Mouse (Mus musculus) right cerebral cortex, adult 2 months (tissue): Measurements from ENCODE around the gene Fam234b.

Experiments
- DNase-seq, 2 experiments: peaks; one replicate each; pipeline ENCODE4 v3.0.0; 2021 to 2022; ENCODE audit warnings: low spot score in 2 of 2

Fam234b gene

DNA sequence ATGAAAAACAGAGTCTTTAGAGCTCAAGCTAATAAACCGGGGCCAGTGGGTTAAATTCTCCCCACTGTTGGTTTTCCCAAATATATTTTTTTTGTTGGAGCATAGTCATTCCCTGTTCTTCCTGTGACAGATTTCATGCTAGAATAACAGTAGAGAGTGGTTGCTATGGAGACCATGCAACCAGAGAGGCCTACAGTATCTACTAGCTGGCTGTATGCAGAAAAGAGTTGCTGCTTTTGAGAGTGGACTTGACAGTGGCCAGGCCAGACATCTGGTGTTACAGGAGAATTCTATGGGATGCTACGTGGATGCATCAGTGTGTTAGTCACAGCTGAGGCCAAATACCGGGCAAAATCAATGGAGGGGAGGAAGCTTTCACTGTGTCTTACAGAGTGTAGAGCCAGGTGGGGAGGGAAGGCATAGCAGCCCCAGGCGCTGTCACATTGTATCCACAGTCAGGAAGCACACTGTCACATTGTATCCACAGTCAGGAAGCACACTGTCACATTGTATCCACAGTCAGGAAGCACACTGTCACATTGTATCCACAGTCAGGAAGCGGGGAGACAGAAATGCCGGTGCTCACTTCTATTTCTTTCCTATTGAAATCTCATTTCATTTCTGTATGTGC, 26.1 kb downstream of the Fam234b start:
- no peak for DNase-seq

DNA sequence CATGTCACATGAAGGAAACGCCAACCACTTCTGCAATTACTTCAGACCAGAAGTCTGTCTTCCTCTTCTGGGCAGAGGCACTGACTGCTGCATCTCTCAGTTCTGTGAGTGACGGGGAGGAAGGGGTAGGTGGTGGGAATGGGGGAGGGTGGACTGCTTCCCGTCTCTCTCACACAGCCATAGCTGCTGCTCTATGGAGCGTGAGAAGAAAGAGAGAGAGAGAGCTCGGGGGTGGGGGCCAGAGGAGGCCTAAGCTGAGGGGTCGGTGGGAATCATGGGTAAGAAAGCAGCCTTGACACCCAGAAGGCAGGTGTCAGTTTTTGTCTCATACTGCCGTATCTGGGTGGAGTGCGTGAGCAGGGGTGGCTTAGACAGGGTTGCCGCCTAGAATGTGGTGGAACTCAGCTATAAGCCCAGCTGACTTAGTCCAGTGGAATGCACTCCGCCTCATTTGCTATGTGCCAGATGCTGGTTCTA, 30.7 kb downstream of the Fam234b start:
- DNase-seq, result no peak

DNA sequence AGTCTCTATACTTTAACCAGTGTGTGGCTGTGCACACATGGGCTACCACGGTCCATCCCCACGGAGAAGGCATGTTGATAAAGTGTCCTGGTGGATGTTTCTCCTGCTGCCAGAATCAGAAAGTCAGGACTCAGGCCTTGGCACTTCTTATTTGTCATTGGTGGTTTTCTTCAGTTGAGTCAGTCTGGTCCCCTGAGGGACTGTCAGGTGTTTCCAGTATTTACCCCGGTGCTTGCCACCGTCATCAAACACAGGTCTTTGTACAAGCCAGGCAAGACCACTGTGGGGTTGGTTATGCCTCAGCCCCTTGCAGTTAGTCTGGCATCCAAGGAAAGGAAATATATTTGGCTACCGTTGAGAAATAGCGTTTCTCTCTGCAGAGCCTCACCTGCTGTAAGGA, 32.8 kb downstream of the Fam234b start:
- no peak for DNase-seq

DNA sequence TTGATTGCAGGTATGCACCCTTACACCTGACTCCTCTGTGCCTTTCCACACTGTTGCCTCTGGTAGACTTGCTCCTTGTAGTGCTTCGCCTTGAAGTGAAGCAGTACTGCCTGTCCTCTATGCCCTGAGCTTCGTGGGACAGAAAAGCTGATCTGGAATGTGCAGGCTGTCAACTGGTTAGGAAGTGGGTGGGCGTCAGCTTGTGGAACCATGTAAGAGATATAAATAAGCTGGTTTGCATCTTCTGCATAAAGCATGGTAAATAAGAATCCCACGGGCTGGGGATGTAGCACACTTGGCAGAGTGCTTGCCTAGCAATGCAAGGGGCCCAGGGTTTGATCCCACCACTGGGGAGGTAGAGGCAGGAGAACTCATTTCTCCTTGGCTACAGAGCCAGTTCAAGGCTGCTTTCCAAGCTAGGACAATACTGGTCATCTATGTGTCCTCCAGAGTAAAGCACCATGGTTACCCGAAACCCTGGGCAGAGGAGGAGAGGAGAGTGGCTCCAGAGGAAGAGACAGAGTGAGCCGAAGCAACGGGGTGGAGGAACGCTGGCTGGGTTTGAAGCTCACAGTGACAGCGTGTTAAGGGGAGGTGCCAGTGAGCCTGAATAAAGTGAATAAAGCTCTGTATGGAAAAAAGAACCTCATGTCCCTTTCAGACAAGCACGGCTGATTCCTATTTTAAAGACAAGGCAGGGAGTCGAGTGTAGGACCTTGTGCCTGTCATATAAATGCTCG, 34.8 kb downstream of the Fam234b start:
- DNase-seq, result peak; percentile 61 to 66

DNA sequence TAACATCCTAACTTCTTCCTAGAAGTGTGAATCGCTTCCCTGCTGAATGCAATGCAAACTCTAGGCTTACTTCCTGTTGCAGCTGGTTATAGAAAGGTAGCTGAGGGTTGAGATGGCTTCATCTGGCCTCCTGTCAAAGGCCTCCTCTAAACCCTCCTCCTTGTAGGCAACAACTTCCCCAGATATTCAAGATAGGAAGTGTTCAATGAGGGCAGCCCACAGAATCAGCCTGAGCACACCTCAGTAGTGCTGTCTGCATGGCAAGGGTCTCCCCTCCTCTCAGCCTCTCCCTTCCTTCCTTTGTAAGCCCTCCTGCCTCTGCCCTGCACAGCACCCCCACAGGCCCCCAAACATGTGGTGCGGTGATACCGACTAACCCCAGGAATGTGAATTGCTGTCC, 38.0 kb downstream of the Fam234b start:
- no peak for DNase-seq

DNA sequence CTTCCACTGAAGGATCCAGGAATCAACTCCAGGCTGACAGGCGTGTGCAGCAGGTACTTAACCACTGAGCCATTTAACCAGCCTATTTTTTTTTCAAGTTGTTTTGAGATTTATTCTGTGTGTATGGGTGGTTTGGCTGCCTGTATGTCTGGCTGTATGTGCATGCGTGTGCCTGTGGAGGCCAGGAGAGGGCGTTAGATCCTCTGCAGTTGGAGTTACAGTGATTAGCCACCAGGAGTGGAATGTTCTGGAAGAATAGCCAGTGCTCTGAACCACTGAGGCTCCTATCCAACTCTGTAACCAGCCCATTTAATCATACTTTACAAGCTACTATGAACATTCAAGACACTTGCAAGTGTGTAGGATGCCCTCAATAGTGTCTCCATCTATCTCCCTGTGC, 38.8 kb downstream of the Fam234b start:
- DNase-seq, result no peak

DNA sequence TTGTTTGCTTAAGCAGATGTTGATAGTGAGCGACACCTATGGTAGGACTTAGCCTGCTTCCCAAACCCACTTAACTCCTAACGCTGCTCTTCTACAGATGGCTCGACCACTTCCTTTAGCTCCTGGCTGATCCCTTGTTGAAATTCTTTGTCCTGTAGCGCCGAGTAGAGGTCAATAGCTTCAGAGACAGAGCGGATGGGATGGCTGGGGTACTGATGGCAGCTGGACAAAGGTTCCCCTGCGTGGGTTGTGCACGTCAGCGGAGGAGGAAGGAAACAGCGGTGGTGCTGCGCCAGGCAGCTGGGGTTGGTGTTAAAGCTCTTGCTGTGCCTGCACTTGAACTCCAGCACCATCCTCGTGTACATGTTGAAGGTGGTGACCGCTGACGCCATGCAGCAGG, 39.5 kb downstream of the Fam234b start:
- no peak for DNase-seq

DNA sequence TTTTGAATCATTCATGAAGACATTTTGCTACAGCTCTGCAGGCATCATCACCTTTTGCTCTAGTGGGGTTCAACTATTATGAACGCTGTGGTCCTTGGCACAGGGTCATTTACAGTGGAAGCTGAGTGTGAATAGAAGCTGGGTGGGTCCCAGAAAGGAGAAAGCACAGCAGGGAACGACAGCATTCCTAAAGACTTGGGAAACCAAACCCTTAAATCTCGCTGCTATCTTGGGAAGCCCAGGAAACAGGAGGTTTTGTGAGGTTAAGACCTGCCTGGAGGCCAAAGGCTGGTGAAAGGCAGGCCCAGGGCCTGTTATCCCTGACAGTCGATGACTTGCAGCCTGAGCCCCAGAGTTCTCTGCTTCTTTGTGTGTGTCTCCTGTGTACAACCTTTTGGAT, 40.4 kb downstream of the Fam234b start:
- no peak for DNase-seq

DNA sequence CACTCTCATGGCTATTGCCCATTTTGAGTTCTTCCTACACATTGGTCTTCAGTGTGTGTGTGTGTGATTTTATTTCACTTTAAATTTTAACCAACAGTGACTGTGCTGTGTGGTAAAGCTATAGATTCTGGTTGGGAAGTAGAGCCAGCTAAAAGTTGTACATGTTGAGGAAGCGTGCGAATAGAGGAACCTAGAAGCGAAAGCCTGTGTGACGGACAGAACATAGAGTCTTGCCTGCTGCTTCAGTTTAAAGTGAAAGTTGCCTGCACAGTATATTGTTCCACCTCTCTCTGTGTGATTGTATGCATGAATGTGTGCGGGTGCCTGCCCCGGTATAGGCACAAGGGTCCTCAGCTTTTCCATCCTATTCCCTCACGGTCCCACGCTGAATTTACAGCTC, 42.6 kb downstream of the Fam234b start:
- DNase-seq, result no peak

DNA sequence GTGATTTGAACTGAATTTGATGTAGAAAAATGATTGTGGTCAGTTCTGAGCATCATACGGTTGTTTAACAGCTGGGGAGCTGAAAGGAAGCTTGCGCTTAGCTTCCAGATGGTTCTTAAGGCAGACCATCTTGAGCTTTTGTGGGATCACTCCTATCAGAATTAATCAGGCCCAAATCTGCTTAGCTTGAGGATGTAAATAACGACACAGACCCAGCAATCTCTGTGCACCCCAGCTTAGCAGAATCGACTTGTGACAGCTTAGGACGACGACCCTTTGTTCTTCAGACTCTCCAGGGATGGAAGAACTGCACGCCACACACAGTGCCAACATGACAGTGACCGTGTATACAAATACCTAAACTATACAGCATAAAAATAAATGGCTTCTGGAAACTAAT, 47.8 kb downstream of the Fam234b start:
- DNase-seq, result no peak

DNA sequence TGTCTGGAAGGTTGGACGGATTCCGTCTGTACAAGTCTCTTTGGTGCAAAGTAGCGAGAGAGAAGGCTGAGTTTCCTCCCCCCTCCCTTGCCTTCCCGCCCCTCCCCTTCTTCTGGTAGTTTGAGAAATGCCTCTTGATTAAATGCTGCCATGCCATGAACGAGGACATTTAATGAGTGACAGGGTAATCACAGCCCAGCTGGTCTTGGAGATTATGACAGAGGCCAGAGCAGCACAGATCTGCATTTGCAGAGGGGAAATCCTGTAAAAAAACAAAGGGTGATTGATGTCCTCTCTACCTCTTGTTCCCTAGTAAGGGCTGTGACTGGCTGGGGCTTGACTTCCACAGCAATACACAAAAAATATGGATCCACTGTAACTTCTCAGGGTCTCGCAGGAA, 50.1 kb downstream of the Fam234b start:
- no peak for DNase-seq

DNA sequence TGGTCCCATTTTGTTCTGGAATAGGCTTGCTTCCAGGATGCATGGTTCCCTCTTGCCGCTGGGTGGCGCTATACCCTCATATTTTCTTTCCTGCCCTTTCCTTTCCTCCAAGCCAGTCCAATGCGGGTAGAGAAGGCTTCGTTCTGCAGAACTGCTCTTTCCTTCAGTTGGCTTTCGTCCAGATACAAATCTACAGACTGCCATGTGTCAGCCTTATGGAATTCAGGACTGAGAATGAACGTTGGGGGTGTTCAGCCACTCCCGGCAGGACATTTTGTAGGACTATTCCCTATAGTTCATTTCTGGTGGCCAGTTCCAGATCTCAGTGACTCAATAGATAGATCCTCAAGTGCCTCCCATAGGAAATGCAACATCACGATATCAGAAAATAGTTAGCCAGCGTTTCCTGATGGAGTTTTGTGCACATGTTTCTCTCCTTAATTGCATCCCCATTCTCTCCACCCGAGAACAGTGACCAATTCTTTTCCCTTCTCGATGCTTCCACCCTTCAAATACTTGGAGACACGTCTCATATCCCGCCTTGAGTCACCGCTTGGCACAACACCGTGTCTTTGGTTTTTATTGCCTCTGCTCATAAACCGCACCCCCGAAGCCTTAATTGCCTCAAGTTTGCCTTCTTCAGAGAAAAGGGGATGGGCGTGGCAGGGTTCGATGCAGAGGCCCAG, 52.2 kb downstream of the Fam234b start:
- DNase-seq, result peak; percentile 74 to 81

DNA sequence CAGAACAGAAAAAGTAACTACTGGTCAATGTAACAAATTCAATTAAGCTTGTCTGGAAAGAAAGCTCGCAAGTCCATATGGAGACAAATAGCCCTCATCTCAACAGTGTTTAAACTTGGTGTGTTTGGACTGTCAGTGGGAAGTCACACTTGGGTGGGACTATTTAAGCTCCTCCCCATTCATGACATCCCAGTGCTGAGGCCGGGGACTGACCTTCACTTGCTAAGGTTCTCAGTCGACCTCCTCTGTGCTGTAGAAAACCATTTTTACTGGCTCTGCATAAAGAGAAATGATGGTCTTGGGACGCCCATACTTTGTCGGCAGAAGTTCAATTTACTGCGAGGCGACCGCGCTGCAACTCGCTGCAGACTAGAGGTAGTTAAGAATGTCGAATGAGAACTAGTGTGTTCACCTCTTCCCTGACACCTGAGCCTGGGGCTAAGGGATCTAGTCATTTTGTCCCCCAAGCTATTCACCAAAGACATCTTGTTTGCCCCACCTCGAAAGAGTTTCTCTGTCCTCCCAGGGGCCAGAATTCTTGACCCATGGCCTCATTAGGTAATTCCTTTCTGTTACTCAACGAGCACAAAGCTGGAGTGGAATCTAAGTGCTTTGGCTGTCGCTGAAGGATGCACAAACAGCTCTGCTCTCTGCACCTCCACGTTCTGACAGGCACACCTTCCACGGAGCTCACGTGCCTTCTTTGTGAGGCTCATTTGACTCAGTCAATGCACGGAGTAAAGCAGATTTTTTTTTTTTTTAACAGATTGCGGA, 53.3 kb downstream of the Fam234b start:
- no peak for DNase-seq

DNA sequence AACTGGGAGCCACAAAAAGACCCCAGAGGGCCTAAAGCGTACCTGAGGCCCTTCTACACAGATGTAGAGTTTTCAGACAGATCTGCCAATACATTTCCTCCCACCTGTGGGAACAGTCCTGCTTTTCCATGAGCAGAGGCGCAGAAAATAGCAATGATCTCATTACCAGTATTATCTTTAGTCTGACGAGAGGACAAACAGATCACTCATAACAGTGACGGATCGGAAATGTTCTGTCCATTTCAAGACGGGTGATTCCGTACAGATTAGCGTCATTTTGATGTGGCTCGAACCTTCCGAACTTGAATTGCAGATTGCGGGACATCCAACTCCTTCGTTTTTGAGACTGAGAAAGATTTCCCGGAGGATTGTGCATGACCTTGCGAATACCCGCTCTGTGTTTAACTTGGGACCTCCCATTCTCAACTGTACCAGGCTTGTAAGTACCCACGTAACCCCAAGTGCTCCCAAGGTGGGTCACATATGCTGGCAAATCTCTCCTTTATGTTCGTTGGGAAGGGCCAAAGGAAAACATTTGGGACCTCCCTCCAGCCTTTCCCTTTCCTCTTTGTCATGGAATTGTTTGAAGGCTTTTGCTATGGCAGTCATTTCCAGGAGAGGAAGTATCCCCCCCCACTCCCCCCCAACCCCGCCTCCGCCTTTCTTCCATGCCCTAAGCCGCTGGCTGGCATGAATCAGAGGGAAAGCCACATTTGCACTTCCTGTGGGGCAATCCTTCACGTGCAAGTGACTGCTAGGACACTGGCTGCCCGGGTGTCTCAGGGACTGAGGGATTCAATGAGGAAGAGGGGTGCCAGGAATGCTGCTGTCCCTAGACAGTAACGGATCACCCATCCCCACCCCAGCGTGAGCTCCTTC, 54.3 kb downstream of the Fam234b start:
- no peak for DNase-seq

DNA sequence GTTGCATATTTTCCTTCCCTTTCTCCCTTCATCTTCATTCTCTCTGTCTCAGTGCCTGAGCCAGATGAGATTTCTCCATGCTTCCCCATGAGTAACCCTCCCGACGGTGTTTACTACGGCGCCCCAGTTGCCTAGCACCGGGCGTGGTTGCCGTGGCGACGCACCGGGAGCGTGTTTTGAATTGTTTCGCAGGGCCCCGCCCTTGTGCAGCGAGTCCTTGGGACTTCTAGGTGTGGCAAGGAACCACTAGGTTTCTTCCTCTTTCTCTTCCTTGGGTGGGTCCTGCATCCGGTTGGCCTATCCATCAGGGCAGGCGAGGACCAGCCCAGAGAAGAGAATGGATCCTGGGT, 54.9 kb downstream of the Fam234b start:
- DNase-seq, result peak; percentile 86

DNA sequence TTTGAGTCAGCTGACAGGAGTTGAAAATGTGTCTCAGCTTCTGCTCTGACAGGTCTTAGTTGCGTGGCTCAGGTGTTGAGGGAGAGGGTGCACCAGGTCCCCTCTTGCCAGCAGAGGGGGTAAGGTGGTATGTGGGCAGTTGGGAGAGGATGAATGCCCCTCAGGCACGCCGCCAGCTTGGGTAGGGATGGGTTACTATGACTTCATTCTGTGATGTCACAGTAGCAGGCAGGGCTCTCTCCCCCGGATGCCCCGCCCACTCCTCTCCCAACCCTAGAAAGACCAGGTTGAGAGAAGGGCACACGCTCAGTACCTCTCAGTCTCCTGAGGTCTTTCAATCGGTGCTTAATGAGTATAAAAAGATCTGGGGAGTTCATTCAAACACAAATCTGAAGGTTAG, 56.4 kb downstream of the Fam234b start, which contains the start of gene Gsg1:
TSS of gene Gsg1 (minus strand) at position 199 of the 400 bp plus-strand sequence.
- no peak for DNase-seq

DNA sequence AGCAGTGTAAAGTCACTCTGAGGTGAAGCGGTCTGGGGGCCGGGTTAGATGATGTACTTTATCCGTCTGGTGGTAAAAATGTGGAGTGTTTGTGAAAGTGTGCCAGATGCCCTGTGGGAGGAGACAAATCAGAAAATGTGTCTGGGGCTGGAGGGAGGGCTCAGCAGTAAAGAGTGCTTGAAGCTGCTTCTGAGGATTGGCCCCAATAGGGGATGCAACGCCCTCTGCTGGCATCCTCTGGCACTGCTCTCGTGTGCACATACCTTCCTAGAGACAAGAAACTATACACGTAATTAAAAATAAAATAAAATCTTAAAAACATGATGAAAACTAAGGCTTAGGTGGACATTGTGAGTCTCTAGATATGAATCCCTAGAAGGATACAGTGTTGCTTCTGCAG, 62.7 kb downstream of the Fam234b start:
- DNase-seq, result no peak

DNA sequence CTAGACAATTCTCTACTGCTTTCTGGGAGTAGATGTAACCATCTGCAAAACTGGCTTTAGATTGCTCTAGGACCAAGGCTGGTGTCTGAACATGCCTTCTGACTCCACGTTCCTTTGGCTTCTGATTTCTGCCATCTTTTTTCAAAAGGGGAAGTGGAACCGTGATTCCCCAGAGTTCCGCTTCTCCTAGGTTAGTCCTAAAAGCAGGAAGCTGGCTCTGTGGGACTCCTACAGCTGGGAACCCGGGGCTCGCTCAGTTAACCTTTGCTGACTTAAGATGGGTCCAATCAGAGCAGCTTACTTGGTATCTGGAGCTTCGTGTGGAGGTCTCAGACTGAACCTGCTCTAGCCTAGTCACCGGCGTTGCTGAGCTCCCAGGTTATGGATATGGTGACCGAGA, 63.3 kb downstream of the Fam234b start:
- no peak for DNase-seq

DNA sequence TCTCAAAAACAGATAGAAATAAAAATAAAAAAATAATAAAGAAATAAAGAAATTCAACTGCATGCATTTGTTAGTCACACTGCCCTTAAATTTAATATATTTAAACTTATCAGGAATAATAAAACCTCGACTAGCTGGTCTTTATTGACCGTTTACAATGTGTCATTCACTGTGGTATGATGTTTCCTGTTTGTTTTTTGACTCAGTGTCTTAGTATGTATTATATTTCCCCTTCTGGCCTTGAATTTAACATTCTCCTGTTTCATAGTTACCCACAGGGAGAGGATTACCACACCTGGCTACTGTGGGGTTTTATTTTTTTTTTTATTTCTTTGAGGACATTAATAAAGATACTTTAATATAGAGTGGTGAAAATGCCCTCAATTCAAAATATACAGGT, 64.8 kb downstream of the Fam234b start:
- no peak for DNase-seq

DNA sequence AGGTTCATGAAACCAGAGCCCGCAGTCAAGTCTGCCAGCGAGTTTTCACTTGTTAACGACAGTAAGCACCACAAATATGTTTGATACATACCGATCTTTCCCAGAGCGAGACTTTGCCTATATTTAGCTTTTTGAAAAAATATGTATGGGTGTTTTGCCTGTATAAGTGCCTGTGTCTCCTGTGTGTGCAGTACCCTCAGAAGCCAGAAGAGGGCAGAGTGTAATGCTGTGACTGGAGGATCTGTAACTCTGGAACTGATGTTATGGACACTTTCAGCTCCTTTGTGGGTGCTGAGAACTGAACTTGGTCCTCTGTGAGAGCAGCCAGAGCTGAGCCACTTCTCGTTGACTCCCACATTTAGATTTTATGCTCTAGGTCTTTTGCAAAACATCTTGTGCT, 66.4 kb downstream of the Fam234b start:
- no peak for DNase-seq

DNA sequence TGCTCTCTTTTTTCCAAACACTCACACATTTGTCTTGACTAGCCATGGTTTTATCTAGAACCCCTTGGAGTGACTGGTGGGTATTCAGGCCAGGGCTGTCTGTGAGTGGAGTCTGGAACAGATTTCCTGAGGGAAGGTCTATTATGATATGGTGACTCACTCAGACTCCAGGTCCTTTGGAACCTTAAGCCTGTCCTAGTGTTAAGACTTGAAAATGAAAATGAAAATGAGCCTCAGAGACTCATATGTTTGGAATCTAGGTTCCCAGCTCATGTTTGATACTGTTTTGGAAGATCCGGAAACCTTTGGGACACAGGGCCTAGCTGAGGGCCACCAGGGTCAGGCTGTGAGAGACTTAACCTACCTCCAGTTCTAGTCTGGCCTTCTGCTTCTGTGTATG, 68.3 kb downstream of the Fam234b start:
- no peak for DNase-seq
